ENCODE assay signal across 22 mouse cellular contexts in genomic region chr17:85400751-85401150, GRCm38 (mm10).
"Had no signal": no experiment of that assay in that cellular context is flagged by ENCODE, and none has a peak within 500 bp of the region (broad histone marks: within the 10 kb centered on the region; RNA-seq: fewer than 3 reads in every experiment).

No protein-coding gene starts in this region.

- H3K4me1 ChIP-seq: kidney, embryonic 15.5 days; limb, embryonic 15.5 days; liver, embryonic 12.5 days; liver, embryonic 15.5 days had no signal

- H3K9ac ChIP-seq: kidney, embryonic 15.5 days; limb, embryonic 12.5 days; limb, embryonic 15.5 days; liver, embryonic 12.5 days; liver, embryonic 15.5 days; midbrain, embryonic 12.5 days; midbrain, embryonic 15.5 days; neural tube, embryonic 13.5 days had no signal

- H3K9me3 ChIP-seq: kidney, embryonic 15.5 days; limb, embryonic 12.5 days; limb, embryonic 15.5 days; liver, embryonic 12.5 days; liver, embryonic 15.5 days; midbrain, embryonic 12.5 days; midbrain, embryonic 15.5 days; neural tube, embryonic 13.5 days had no signal

- H3K27ac ChIP-seq: kidney, embryonic 15.5 days; left cerebral cortex, adult 2 months; limb, embryonic 12.5 days; limb, embryonic 15.5 days; liver, embryonic 12.5 days; liver, embryonic 15.5 days; midbrain, embryonic 12.5 days; midbrain, embryonic 15.5 days; neural tube, embryonic 13.5 days had no signal

- H3K4me2 ChIP-seq: kidney, embryonic 15.5 days; limb, embryonic 12.5 days; limb, embryonic 15.5 days; liver, embryonic 12.5 days; liver, embryonic 15.5 days; midbrain, embryonic 12.5 days; midbrain, embryonic 15.5 days; neural tube, embryonic 13.5 days had no signal

- ATAC-seq: liver, embryonic 12.5 days; midbrain, embryonic 15.5 days had no signal

- DNase-seq: kidney, adult 8-10 months; kidney, postnatal 10 days; kidney, postnatal 36 days; layer of hippocampus, postnatal 36 days; left cerebral cortex, postnatal 4 days; lung, adult 2 months; lung, postnatal 14 days; lung, postnatal 4 days; retina, postnatal 1 day; right cerebral cortex, postnatal 25 days; spleen, adult 18-20 months; thymus, postnatal 36 days had no signal

- H3K4me3 ChIP-seq: kidney, embryonic 15.5 days; left cerebral cortex, adult 2 months; limb, embryonic 12.5 days; limb, embryonic 15.5 days; liver, embryonic 12.5 days; liver, embryonic 15.5 days; midbrain, embryonic 12.5 days; midbrain, embryonic 15.5 days; myocyte; neural tube, embryonic 13.5 days had no signal

- H3K36me3 ChIP-seq: kidney, embryonic 15.5 days; limb, embryonic 12.5 days; limb, embryonic 15.5 days; liver, embryonic 12.5 days; liver, embryonic 15.5 days; midbrain, embryonic 12.5 days; midbrain, embryonic 15.5 days; neural tube, embryonic 13.5 days had no signal

- H3K27me3 ChIP-seq: kidney, embryonic 15.5 days; limb, embryonic 12.5 days; limb, embryonic 15.5 days; liver, embryonic 15.5 days; neural tube, embryonic 13.5 days had no signal
